Mouse (Mus musculus) limb, embryonic 12.5 days (tissue): ENCODE results near the gene Helq. TPM values are rescaled to one million over a fixed set of nuclear protein-coding genes. Genes with fewer than 3 reads are reported as not detected.

Experiments
- ATAC-seq: fragments of 200-750 bp; cut with Nextera tagmentation; 2 replicates; pipeline ENCODE4 v1.8.0; 2017; ENCODE audit warnings: low read depth, moderate TSS enrichment; ENCODE audit not compliant: insufficient number of reproducible peaks, insufficient read depth, low FRiP score, low TSS enrichment
- H3K27ac ChIP-seq: fragments of 300-500 bp; sonication (generic); 2 replicates; pipeline ENCODE4 v1.5.1; 2016; ENCODE audit warnings: mild to moderate bottlenecking, moderate library complexity
- H3K27me3 ChIP-seq: fragments of 300-500 bp; sonication (generic); 2 replicates; pipeline ENCODE4 v1.6.1; 2016; ENCODE audit warnings: mild to moderate bottlenecking, moderate library complexity
- H3K36me3 ChIP-seq: fragments of 300-500 bp; sonication (generic); 2 replicates; pipeline ENCODE4 v1.6.1; 2016; ENCODE audit warnings: mild to moderate bottlenecking, moderate library complexity
- H3K4me1 ChIP-seq: fragments of 300-500 bp; sonication (generic); replicated peaks from 2 replicates; pipeline ENCODE4 v1.6.1; 2016
- H3K4me2 ChIP-seq: fragments of 300-500 bp; sonication (generic); 2 replicates; pipeline ENCODE4 v1.6.1; 2016; ENCODE audit warnings: mild to moderate bottlenecking, moderate library complexity
- H3K4me3 ChIP-seq: fragments of 300-500 bp; sonication (generic); replicated peaks from 2 replicates; pipeline ENCODE4 v1.5.1; 2016; ENCODE audit warnings: mild to moderate bottlenecking
- H3K9ac ChIP-seq: fragments of 300-500 bp; sonication (generic); replicated peaks from 2 replicates; pipeline ENCODE4 v1.6.1; 2016; ENCODE audit warnings: mild to moderate bottlenecking, moderate library complexity
- H3K9me3 ChIP-seq: fragments of 300-500 bp; sonication (generic); 2 replicates; pipeline ENCODE4 v1.6.1; 2016; ENCODE audit warnings: mild to moderate bottlenecking, moderate library complexity
- WGBS: fragments of 180-500 bp; shearing (Covaris S2); methylation state at CpG from one replicate; pipeline ENCODE4 v1.1.7; 2016; 5-methylcytosine and 5-hydroxymethylcytosine counted together
- polyA plus RNA-seq: library from polyadenylated mRNA; unstranded; fragments of >200 nt; fragmentation: Nextera tagmentation; extraction: Ambion mirVana; gene quantifications from 2 replicates; pipeline ENCODE4 v1.2.1, GENCODE M21; 2016

Gene Helq
- polyA plus RNA-seq, 1 experiment from 2014 or later: 26.6 TPM

DNA sequence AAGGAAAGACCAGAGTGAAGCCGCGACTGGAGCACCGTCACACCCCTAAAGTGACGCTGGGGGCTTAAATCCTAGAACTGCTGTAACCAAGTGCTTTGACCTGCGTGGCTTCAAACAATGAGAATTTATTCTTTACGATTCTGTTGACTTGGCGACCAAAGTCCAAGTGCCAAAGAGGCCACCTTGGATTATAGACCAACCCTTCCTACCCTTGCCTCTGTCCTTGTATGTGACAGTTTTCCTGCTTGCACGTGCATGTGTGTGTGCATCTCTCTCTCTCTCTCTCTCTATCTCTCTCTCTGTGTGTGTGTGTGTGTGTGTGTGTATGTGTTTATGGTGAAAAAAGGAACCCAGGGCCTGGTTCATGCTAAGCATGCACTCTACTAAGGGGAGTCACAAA is 59.6 kb downstream of the Helq start:
- H3K27me3 ChIP-seq: no peaks in the 10 kb centered on the region
- H3K36me3 ChIP-seq: no peaks in the 10 kb centered on the region
- WGBS: 90% methylated on average over 8 of the region's 8 CpGs
- H3K4me3 ChIP-seq: no peak overlapping the region
- H3K9me3 ChIP-seq: peaks cover 16% of the 10 kb centered on the region; the same call in 1 of the 2 replicates
- no peak overlapping the region for H3K4me2 ChIP-seq
- H3K9ac ChIP-seq: no peak overlapping the region
- ATAC-seq: no peak
- no peak overlapping the region for H3K27ac ChIP-seq
- no peaks in the 10 kb centered on the region for H3K4me1 ChIP-seq

DNA sequence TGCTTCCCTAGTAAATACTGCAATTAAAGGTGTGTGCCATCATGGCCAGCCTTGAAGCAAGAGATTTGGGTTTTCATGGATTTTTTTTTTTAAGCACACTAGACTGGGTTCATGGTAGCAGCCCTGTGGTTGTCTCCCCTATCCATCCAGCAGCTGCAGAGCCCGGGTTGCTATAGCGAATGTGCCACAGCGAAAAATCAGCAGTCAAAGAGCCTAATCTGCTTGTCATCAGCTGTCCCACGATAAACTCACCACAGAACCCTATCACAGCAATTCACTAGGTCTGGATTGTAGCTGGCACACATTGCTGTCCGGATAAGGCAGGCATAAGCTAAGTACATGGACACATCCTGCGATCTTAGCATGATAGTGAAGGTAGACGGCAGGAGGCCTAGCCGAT is 61.5 kb downstream of the Helq start:
- Histone ChIP-seq H3K4me2 (no peak overlapping the region), H3K4me1 (no peaks in the 10 kb centered on the region), H3K9ac (no peak overlapping the region), H3K4me3 (no peak overlapping the region), H3K36me3 (no peaks in the 10 kb centered on the region), H3K27me3 (no peaks in the 10 kb centered on the region), H3K27ac (no peak overlapping the region), H3K9me3 (peaks cover 16% of the 10 kb centered on the region; the same call in 1 of the 2 replicates)
- whole genome bisulfite sequencing: 88% methylated on average over 8 of the region's 8 CpGs
- no peak for ATAC-seq

DNA sequence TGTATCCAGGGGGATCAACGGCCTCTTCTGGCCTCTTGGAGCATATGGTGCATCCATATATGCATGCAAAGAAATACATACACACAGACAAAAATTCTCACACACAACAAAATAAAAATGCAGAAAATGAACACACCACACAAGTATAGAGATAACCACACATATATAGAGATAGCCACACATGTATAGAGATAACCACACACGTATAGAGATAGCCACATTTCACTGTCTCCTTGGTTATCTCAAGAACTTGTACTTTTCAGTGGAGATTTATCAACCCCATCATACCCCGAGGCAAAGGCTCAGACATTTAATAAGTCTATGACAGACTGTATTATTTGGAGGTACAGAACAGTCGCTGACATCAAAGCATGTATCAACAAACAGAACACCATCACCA is 63.9 kb downstream of the Helq start:
- ATAC-seq: no peak
- Histone ChIP-seq H3K27ac (no peak overlapping the region), H3K4me2 (no peak overlapping the region), H3K27me3 (no peaks in the 10 kb centered on the region), H3K36me3 (no peaks in the 10 kb centered on the region), H3K9me3 (peaks cover 8% of the 10 kb centered on the region; the same call in 1 of the 2 replicates), H3K9ac (no peak overlapping the region), H3K4me1 (no peaks in the 10 kb centered on the region), H3K4me3 (no peak overlapping the region)
- WGBS: 85% methylated on average over 4 of the region's 4 CpGs

DNA sequence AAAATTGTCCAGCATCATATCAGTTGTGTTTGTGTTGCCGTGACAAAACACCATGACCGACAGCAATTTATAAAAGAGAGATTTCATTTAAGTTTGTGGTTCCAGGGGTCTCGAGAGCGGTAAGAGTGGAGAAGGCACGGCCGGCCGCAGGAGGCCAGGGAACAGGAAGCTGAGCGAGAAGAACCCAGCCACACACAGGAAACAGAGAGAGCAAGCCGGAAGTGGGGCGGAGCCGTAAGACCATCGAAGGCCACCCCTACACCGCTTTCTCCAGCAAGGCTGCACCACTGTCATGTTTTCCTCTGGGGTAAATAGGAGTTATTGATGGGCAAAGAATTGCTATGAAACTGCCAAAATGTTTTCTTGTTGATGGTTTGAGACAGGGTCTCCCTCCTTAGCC is 69.6 kb downstream of the Helq start:
- no peak for ATAC-seq
- H3K9me3 ChIP-seq: peaks cover 4% of the 10 kb centered on the region
- no peaks in the 10 kb centered on the region for H3K36me3 ChIP-seq
- no peak overlapping the region for H3K4me3 ChIP-seq
- H3K27ac ChIP-seq: no peak overlapping the region
- no peaks in the 10 kb centered on the region for H3K27me3 ChIP-seq
- 91% methylated on average over 13 of the region's 13 CpGs for WGBS
- H3K4me1 ChIP-seq: no peaks in the 10 kb centered on the region
- no peak overlapping the region for H3K4me2 ChIP-seq
- no peak overlapping the region for H3K9ac ChIP-seq

DNA sequence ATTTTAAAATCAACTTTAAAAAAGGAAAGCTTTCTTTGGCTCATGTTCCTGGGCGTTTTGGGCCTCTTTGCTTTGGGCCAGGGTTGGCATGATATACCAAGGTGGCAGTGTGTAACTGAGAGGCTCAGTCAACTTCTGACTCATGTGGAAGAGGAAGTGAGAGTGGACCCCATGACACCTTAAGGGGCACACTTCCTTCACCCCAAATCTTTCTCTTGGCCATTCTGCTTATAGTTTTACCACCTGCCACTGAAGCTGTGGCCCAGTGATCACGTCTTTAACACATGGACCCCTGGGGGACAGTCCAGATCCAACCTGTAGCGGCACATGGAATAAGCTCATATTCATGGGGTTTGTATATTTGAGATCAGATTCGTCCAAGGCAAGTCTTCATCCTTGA is 72.4 kb downstream of the Helq start:
- Histone ChIP-seq H3K36me3 (no peaks in the 10 kb centered on the region), H3K4me3 (no peak overlapping the region), H3K27me3 (0 out of 2 replicates have a peak, but pooled peaks cover 3% of the 10 kb centered on the region), H3K9me3 (peaks cover 4% of the 10 kb centered on the region), H3K4me2 (no peak overlapping the region), H3K27ac (no peak overlapping the region), H3K9ac (no peak overlapping the region), H3K4me1 (no peaks in the 10 kb centered on the region)
- ATAC-seq: no peak
- WGBS: 79% methylated on average over 4 of the region's 4 CpGs

DNA sequence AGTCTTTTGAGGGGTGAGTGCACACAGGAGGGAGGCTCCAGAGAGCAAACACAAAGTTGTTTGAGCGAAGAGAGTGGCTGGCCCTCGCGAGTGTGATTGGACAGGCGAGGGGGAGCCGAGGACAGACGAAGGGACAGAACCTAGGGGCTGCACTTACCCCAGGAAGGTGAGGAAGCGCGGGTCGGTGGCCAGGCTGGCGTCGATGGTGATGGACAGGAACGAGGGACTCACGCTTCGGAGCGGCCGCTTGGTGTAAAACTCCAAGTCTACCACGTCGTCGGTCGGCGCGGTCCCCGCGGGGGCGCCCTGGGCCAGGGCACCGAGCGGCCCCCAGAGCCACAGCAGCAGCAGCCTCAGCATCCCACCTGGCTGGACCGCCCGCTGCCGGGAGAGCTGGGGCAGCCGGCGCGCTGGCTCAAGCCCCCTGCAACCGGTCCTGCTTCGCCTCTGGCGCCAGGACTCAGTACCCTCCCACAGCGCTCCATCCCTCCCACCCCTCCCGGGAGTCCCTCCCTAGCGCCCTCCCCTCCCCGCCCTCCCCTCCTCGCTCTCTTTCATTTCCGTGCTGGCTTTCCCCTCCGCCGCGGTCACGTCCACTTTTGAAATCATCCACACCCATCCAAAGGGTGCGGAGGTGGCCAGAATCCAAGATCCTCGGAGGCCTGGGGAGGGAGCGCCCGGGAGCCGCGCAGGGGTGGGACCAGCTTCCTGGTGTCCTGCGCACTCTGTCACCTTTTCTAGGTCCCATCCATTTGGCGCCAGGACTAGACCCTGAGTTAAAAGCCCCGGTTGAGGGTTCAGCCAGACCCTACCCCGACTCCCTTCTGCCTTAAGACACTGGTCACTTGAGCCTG is 78.9 kb downstream of the Helq start, which contains the start of gene Hpse:
Gene Hpse, minus strand, starts transcription at position 482 of the 854 bp plus-strand sequence.
- Histone ChIP-seq H3K4me1 (no peaks in the 10 kb centered on the region; the same call in 1 of the 2 replicates), H3K9me3 (peaks cover 4% of the 10 kb centered on the region; the same call in 1 of the 2 replicates), H3K27ac (no peak within 1 kb of the TSS), H3K9ac (peak within 1 kb of the TSS; percentile 67), H3K4me2 (peak within 1 kb of the TSS; percentile 96), H3K27me3 (peaks cover 32% of the 10 kb centered on the region), H3K4me3 (peak within 1 kb of the TSS; percentile 59), H3K36me3 (no peaks in the 10 kb centered on the region)
- under 1% methylated on average over 54 of the region's 56 CpGs for WGBS
- peak; percentile 83 for ATAC-seq

DNA sequence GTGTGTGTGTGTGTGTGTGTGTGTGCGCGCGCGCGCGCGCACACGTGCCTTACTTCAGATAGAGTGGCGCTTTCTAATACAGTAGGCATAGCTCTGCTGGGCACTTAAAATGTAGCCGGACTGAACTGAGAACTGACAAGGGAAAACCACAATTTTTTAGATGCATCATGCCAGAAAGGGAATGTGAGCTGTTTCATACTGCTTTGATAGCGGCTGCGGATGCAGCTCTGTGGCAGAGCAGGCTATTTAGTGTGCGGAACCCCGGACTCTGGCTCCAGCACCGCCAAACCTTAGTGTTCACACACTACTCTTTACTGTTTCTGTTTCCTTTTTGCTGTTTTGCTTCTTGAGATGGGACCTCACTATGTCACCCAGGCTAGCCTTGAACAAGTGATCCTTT is 81.6 kb downstream of the Helq start:
- Histone ChIP-seq H3K9ac (no peak overlapping the region), H3K9me3 (no peaks in the 10 kb centered on the region), H3K36me3 (no peaks in the 10 kb centered on the region), H3K4me1 (peaks cover 6% of the 10 kb centered on the region), H3K4me3 (no peak overlapping the region), H3K4me2 (no peak overlapping the region), H3K27me3 (peaks cover 32% of the 10 kb centered on the region), H3K27ac (no peak overlapping the region)
- no peak for ATAC-seq
- 95% methylated on average over 15 of the region's 15 CpGs for WGBS

Other genes starting within 250 kb of the Helq start
- 2.6 and 3.8 TPM in 2 replicates for gene Plac8, start 226.4 kb downstream of the Helq start, polyA plus RNA-seq
- gene Coq2, start 123.5 kb downstream of the Helq start, polyA plus RNA-seq: 55.8 and 59.5 TPM in 2 replicates
- 3.7 and 4.3 TPM in 2 replicates for gene Hpse, start 78.9 kb downstream of the Helq start, polyA plus RNA-seq
- gene Mrps18c, start within 50 bp of the Helq start, polyA plus RNA-seq: 187 and 204 TPM in 2 replicates
- gene Abraxas1, start 22.4 kb upstream of the Helq start, polyA plus RNA-seq: 36.4 and 39.2 TPM in 2 replicates
- 0.89 and 1.2 TPM in 2 replicates for gene Gpat3, start 47.1 kb upstream of the Helq start, polyA plus RNA-seq